Mouse (Mus musculus) retina, postnatal 1 day (tissue): ENCODE measurements at regions not wholly inside any gene's neighbourhood (a gene's known extent, or its start where the extent isn't known, plus 50 kb on each side); places are given as distances from the start of the nearest gene placed in this dataset.

Experiments
- DNase-seq: peaks from one replicate; pipeline ENCODE4 v3.0.0-alpha.2; 2012

DNA sequence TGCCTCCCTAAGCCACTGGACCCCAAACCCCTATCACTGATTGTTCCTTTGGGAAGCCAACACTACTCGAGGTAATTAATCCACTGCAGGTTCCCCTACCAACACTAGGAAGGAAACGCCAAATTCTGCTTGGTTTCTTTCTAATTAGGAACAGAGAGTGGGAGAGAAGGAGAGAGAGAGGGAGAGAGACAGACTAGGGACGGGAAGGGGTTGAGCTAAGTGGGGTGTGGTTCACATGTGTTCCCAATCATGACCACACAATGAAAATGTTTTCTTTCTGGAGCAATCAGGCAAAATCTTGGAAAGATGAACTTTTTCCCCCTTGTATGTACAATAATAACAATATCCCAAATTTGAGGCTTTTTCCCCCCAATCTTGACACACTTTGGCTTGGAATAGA is 619.3 kb downstream of the Gm826 start:
- DNase-seq: no peak

DNA sequence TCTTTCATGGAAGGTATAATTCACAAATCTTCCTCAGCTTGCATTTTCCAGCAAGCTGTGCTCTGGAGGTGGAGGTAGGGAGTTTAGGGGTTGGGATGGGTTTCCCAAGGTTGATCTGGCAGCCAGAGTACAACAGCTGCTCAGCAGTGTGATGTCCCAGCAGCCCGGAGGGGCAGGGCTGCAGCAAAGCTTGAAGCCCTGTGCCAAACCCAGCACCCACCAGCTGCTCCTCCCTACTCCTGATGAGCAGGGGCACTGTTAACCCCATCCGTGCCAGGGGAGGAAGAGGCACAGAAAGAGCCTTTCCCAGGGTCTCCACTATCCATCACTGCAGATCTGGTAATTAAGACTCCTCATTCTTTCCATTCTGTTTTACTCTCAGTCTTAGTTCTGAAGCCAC is 615.2 kb downstream of the Gm826 start:
- DNase-seq: no peak

DNA sequence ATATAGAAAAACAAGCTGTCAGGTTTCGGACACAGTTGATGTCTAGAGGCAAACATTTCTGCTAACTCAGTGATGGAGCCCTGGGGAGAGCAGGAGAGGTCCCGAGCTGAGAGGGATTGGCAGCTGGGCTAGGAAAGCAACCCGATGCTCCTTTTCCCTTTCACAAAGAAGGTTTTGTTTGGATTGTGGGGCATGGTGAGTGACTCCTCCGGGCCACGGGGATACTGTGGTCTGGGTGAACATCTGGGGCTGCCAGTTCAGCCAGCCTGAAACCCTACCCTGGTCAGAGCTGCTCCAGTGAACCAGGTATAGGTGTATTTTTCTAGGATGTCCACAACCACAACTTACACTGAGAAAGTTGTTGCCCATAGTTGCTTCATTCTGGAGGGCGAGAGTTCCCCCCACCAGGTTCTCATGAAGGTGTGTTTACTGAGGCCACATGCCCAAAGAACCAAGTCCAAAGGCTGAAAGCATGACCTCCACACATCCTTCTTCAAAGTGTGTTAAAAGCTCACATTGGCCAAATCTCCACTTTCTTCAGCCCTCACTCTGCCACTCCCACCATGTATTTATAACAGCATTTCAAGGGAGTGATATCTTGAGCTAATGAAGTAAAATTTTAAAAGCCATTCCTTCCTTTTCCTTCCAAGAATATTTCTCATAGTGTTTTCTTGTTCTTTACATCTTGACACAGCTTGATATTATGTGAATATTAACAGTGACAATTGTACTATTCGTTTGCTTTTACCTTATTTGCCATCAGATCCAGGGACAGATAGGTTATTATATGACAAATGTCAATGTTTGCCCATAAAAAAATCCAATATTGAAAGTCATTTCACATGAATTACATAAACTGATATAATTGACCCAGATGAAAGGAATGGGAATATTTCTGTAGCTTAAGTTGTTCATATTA is 608.5 kb downstream of the Gm826 start:
- DNase-seq: no peak

DNA sequence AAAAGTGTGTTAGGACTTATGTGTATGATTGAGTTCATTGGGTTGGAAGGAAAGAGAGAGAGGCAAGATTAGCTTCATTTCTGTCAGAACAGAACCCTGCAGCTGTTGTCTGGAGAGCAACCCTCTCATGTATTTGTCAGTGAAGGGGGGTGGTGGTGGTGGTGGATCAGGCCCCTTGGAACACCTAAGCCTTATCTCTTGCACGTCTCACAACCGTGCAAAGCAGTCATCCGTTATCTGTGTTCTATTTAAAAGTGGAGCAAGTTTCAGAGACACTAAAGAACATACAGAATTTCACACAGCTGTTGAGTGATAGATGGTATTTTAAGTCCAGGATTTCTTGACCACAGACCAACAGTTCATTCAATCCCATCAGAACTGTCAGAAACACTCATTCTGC is 604.7 kb downstream of the Gm826 start:
- no peak for DNase-seq

DNA sequence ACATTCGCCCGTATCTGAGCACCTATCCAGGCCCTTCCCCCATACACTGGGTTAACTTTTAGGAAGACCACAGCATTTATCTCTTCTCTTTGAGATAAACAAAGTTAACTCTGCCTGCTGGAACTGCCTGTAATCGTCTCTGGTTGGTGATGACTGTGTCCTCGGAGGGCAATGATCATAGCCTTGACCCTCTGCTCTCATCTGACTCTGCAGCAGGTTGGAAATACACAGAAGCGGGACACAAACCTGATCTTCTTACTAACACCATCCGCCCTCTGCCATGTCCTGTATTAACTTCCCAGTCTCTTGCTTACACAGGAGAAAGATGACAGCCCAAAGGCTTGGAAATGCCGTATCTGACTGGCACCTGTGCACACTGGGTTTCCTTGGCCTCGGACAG is 603.7 kb downstream of the Gm826 start:
- no peak for DNase-seq

DNA sequence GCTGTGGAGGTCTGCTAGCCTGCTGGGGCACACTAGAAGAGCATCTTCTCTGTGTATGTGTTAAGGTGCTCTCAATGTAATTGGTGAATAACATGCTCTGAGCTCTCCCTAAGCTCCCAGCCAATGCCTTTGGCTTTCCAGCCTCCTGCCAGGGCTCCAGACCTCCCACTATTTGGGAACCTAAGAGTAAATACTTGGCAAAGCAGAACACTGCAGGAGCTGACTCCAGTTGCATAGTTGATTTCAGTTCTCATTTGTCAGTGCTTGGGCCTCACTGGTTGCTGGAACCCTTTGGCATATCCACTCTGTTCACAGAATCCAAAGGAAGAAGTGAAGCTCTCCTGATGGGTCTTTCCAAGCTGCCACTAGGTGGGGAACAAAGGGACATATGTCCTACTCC is 602.7 kb downstream of the Gm826 start:
- no peak for DNase-seq

DNA sequence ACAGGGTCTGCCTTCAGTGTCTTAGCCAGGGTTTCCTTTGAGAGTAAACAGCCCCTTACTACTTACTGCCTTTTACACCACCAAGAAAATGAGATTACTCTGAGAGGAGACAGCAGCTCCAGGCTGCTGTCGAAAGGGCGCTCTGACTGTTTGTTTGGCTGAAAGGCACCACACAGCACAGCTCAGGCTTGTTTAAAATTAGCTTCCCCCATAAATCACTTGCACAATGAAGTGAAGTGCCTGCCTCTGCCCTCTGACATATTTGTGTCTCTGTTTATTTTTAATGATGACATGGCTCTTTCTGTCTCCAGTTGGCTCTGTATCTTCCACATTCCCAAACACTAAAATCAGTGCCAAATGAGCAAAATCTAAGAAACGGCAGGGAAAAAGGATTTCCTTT is 601.5 kb downstream of the Gm826 start:
- DNase-seq: no peak

DNA sequence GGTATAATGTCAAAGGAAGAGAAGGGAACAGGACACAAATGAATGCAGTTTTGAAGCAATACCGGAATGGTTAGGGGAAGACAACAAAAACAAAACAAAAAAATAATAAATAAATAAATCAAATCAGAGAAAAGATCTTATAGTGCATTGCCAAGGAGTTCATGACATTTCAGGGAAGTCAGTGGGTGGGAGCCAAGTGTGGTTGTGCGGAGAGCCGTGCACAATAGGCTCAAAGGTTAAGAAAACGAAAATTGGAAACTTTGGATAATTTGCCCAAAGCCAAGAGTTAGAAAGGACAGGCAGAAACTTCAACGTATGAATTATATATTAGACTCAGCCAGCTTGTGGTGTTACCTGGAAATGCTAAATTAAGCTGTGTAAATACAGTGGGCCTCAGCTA is 599.4 kb downstream of the Gm826 start:
- no peak for DNase-seq

DNA sequence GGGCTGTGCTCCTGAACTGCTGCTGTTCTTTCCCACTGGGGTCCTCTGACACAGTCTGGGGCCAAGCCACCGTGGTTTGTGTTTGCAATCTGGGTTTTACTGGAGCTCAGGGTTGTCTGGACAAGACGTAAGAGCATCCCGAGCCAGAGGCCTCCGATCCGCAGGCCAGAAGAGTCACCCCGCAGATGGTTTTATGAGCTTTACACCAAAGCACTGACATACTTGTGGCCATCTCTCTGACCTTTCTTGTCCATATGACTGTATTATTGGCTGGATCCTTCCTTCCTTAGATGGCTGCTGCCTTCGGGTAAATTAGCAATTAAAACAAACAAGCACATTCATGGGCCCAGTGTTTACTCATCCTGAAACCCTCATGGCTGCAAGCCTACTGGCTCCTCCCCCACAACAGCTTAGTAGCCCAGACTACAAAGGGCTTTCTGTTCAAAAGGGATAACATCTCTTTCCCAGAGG is 578.4 kb downstream of the Gm826 start:
- peak; percentile 93 for DNase-seq

DNA sequence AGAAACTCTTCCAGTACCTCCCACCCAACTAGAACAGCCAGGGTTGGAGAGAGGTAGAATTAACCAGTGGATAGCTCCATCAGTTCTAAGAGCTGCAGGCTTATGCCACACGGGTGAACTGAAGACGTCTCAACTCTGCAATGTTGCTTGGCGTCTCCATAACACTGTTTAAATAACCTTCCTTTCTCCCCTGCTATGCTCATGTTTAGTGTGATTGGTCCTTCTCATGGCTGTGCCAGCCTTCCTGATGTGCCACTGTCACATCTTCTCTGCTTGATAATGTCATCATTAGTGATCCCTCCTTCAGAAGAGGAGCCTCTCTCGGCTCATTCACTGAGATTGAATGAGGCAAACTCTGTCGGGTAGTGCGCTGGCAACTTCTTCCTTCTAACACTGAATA is 573.2 kb downstream of the Gm826 start:
- DNase-seq: no peak

DNA sequence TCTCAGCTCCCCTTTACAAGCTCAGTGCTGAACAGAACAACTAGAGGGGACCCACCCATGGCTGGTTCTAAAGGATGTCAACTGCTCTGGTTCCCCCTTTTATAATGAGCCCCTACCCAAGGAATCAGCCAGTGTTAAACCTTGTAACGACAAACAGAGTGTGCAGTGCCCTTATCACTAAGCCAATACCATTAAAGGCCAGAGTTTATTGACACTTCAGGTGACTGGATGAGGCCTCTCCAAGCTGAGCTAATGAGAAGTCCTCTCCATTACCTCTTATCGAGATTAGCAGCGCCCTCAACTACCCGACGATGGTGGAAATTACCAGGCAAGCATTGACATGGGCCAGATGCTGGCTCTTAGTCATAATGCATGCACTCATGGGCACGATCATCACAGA is 570.8 kb downstream of the Gm826 start:
- no peak for DNase-seq
